Mouse (Mus musculus) NIH3T3 (cell line): ENCODE data around the gene Tmem273.

Experiments
- DNase-seq: peaks from one replicate; pipeline ENCODE4 v3.0.0-alpha.2; 2012; ENCODE audit warnings: low read depth

Gene Tmem273

DNA sequence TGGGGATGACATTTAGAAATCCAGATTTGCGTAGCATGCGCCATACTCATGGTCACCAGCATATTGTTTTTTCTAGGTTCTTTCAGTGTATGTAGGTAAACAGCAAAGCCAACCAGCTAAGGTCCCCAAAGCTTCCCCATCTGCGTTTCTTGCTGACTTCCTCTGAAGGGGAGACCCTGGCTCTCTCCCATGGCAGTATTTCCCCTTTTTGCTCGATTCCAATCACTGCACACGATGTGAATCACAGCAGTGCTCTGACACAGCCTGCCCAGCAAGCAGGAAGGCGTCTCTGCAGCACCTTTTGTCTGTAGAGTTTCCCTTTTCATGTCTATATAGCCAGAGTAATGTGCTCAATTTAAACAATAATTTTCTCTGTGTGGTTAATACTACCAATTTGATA is 26.7 kb downstream of the Tmem273 start:
- no peak for DNase-seq

DNA sequence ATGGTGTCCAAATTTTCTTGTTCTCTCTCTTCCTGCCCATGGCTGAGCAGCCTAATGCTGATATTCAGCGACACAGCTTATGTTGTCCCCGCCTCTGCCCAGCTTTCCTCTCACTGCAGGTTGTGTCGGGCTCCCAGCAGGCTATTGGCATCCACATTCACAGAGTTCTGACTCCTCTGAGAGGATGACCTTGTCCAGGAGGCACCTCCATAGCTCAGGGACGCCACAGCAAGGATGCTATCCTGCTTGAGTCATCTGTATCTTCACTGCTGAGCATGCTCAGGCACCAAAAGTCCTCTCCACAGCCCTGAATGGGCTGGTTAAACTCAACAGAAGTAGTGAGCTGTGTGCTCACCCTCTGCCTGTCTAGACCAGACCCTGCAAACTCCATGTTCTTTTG is 29.2 kb downstream of the Tmem273 start:
- no peak for DNase-seq

DNA sequence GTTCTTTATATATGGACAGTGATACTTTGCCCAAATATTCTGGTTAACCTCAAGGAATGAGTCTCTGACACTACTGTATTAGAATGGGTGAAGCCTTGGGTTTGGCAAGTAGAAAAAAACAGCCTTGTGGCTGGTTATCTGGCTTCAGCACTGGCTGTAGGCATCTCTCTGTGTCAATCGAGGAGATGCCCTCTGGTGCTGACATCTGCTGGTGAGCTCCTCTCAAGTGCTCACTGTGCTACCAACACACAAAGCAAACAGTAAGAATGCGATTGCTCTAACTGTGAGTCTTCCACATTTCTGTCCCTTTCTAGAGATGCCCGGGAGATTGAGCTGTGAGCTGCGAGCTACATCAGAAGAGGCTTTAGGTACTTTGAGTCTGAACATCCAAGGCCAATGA is 30.8 kb downstream of the Tmem273 start:
- DNase-seq, result no peak

DNA sequence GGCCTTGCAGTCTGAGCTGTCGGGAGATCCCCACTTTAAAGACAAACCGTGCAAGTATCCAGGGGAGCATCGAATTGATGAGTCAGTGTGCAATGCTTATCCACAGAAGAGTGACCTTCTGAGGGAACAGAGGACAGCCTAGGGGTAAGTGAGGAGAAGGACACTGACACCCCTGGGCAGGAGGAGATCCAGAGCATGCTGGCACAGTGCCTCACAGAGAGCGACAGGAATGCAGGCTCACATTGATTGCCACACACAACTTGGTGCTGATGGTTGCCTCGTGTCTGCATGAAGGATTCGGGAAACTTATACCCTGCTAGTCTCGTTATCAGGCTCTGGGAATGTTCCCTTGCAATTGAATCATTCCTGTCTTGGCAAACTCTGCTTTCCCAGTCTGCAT is 31.5 kb downstream of the Tmem273 start:
- no peak for DNase-seq

DNA sequence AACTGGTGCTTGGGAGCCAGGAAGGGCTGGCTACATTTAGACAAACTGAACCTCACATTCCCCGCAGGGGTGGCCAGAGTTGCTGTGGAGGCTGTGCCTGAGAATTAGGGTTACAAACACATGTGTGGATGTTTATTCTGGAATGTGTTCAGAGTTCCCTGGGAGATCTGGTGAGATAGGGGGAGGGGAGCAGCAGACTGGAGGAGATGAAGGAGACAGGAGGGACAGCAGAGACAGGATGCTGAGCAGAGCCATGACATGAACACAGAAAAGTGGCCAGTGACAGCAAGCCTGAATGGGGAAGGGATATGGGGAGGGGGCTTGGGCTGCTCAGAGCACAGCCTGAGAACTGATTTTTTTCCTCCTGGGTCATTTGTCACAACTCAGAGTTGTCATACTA is 33.5 kb downstream of the Tmem273 start:
- no peak for DNase-seq

DNA sequence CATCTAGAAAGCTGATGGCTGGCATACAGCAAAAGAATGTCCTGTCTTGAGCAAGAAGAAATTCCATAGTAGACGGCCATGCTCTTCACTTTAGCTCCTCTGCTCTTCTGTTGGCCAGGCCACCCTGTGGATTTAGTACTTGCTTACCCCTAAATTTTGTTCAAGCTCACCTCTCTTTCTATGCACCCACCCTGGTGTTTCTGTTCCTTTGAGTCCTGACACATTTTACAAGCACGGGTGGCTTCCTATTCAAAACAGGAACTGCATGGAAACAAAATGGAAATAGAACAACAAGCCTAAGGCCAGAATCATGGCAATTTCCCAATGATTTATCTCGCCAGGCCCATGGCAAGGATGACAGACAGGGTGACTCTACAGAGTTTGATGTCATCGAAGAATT is 37.0 kb downstream of the Tmem273 start:
- no peak for DNase-seq

DNA sequence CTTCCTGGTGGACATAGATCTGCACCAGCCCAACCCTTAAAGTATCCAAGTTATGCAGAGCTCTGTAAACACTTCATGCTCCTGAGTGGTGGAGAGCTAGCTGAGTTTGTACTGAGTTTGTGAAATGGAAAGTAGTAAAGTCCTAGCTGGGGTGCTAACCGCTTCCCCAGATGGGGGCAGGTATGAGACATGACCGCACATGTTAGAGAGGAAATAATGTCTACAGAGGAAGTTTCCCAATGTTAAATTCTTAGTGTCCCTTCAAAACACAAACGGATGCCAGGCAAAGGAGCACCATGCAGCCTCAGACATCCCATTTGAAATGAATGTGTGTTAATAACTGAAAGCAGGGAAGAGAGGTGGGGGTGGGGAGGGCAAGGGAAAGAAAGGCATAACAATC is 38.1 kb downstream of the Tmem273 start:
- no peak for DNase-seq

DNA sequence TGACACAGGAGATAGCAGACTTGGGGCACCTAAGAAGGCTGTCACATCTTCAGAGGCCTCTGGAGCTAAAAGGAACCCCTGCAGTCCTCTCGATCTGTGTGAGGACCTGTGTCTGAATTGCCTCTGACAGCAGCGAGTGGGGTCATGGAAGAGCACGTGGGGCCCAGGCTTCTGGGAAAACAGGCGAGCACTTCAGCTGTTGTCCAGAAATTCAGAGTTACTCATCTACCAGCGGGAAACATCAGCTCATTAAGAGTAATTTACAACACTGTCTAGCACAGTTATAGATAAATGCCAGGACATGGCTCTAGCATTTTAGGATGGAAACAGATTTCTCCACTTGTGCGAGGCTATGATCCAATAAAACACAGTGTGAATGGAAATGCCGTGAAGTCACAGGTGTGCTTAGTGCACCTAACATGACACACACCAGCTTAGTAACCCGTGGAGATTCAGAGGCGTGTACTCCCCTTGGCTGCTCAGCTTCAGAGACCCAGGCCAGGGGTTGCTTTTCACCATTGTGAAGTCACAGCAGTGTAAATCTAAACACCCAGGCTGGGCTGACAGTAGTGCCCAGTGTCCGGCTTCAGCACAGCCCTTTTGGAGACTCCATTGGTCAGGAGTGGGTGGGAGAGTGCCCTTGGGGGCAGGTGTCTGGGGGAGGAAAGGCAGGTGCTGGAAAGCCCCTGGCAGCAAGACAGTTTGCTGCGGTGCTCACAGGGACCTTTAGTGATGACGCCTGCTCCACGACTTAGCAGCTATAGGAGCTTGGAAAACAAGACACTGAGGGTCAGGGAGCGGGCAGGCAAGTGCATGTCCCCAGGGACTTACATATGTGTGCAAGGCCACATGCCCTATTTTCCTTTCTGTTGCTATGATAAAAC is 38.7 kb downstream of the Tmem273 start:
- no peak for DNase-seq

DNA sequence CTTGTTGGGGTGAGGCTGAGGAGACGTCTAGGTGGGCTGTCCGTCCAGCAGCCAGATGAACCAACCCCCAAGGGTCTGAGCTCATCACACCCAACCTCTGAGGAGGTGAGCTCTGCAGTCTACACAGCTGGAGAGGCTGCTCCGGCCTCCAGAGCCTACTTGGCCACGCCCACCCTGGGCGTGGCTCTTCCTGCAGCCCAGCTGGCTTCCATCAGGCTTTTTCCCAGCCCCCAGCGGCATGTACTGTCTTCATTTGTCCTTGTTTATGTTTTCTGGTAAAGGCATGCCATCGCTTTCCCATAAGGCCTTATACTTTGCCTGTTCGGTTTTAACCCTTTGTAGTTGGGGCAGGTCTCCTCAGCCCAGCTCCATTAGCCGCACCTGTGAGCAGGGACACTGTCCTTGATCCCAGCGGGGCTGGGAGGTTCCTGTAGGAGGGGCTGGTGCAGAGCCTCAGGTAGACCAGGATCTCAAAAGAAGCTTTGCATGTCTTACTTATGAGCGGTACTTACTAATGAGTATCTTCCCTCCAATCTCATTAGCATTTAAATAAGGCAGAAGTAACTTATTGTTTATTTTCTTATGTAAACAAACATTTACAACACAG is 39.8 kb downstream of the Tmem273 start:
- DNase-seq, result peak; percentile 29

DNA sequence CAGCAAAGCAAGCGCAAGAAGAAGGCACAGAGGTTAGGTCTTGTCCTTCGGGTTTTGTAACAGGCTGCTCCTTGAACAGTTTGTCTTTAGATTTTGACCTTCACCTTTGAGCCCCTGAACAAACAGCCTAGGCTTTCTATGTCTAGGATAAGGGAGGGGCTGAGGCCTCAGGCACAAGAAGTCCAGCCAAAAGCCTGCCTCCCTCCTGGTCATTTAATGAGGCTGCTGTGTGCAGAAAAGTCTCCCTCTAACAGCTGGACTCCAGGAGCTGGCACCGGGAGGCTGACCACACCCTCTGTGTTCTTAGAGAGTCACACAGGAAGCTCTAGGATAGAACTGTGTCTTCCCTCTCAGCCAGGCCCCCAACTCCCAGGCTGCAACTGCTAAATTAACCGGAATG is 41.4 kb downstream of the Tmem273 start:
- no peak for DNase-seq

DNA sequence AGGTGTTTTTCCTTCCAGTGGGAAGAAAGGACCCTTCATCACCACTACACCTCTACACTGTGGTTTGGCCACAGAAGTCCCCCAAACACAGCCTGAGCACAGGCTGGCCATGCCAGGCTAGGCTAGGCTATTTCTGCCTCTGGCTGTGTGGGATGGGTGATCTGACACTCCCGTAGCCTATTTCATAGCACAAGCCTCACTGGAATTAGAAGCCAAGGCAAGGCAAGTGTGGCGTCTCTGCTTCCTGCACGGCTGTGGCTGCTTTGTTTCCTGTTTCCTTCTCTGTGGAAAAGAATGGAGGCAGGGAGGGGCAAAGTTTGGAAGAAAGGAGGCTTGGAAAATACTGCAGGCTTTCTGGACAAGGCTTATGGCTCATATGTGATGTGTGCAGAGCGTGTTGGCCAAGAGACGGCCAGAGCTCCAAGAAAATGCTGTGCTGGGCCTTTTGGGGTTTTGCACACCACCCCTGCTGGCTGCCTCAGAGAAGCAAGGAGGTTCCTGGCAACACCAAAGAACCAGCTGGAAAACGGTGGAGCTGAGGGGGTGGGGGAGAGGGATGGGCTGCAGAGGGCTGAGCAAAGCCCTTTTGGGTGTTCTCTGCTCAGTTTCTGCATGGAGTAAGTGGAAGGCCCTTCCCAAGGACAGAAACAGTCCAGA is 42.4 kb downstream of the Tmem273 start:
- DNase-seq, result no peak

DNA sequence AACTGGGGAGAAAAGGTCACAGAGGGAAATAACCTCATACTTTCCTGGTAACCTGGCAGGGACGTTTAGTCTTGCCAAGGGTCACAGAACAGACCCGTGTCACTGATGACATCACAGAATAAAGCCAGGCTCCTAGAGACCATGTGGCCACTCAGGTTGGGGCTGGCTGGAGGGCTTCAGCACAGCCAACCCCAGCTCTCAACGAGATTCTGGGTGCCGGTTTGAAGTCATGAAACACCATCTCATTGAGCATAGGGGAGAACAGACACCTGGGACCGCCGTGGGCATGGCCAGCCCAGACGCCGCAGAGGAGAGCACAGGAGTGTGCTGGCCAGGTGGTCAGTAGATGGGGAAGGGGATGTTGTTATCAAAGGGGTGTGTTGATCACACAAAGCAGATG is 48.1 kb downstream of the Tmem273 start, which contains the start of gene Fam170b:
Gene Fam170b (plus strand): TSS at position 116 of the 400 bp plus-strand sequence.
- no peak for DNase-seq

DNA sequence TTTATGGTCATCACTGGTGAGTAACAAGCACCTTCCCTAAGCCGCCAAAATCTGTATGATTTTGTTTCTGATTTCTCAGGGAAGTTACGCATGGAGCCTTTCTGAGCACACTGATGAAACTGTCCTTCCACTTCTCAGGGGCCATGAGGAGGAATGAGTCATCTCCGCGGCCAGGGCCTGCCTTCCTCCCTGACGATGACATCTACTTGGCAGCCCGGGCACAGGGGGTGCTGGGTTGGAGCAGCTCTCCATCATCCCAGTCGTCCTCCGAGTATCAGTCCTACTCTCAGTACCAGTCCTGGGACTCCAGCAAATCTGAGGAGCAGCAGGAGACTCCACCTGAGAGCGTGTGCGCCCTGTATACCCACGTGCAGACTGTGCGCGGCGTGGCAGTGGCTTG is 49.4 kb downstream of the Tmem273 start:
- DNase-seq, result no peak

DNA sequence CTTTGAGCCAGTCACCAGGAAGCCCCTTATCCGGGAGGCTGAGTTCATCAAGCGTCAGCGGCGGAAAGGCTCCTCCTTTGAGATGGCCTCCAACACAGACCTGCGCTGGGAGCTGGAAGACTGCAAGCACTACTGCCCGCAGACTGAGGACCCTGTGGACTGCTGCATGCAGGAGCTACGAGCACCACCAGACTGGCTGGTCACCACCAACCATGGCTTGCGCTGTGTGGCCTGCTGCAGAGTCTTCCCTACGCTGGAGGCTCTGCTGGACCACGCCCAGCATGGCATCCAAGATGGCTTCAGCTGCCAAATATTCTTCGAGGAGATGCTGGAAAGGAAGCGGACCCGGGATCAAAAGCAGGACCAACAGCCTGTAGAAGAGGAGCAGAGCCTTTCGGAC is 49.8 kb downstream of the Tmem273 start:
- DNase-seq, result no peak

DNA sequence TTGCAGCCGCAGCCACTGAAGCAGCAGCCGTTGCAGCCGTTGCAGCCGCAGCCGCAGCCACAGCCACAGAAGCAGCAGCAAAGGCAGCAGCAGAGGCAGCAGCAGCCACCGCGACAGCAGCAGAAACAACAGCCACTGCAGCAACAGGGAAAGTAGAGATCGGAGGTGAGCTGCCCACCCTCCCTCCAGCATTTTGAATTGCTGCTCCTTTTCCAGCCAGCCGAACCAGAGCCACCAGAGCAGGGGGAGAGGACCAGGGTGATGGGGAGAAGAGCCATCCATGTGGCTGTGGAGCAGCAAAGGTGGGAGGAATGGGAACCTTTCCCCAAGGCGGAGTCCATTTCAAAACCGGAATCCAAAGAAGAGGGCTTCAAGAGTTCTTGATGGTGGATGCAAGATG is 50.4 kb downstream of the Tmem273 start:
- DNase-seq, result no peak

DNA sequence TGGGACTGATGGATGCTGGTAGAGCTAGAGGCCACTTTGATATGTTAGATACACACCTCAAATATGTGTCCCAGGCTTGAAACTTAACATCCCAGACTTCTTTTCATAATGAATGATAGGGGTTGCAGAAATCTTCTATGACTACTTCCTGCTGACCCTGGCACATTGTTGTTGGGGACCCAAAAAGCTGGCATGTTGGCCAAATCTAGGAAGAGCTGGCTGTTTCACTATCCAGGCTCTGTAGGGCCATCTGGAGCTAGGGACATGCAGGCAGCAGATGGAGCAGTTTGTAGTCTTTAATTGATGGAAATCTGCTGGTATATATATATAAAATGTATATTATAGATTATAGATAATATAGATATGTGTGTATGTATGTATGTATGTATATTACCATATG is 56.3 kb downstream of the Tmem273 start:
- no peak for DNase-seq

DNA sequence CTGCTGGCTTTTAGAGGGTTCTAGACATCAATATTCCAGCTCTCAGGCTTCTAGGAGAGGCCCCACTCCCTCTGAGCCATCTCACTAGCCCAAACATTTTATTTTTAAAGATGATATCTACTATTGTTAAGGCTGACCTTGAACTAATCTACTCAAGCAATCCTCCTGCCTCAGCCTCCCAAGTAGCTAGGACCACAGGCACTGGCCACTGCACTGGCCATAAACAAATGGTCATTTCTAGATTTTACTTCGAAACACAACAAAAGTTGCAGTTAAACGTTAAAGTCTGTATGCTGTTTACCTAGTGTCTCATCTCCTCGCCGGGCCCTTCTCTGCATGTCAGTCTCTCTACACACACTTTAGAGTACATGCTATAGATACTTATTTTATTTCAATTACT is 68.3 kb downstream of the Tmem273 start:
- DNase-seq, result no peak

DNA sequence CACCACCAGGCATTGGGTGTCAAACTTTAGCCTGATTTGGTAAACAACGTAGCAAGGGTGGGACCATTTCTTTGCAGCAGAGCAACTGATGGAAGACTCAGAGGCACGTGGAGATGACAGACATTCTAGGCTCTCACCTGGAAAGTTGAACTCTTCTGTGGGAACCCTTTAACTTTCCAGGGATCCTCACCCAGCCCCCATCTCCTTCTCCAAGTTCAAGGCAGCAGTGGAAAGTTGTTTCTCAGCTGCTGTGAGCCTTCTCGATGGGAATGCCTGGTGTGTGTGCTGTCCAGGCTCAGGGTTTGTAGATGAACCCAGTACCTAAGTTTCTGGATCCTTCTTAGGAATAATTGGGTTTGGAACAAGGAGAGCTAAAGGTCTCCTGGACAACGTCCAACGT is 70.5 kb downstream of the Tmem273 start:
- DNase-seq, result no peak

DNA sequence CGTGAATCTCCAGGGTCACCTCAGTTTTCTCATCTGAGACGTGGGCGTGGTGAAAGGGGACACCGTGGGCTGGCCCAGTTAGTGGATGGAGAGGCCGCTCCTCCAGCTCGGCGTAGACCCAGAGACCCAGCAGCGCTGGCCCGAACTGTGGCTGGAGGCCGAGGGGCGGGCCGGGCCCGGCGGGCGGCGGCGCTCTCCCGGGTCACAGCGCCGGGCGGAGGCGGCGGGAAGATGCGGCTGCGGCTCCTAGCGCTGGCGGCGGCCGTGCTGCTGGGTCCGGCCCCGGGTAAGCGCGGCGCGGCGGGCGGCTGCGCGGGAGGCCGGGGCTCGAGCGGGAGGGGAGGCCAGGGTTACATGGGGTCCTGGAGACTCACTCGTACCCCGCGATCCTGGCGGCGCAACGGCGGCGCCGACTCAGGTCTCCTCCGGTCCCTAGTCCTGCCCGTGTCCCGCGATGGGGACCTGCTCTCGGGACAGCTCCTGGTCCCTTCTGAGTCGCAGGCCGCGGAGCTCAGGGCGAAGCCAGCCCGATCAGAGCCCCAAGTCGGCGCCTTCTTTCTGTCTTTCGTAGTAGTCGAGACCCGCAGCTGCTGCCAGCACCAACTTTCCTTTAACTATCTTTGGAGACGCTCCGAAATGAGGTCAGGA is 71.0 kb downstream of the Tmem273 start, which contains the start of gene Vstm4:
Gene Vstm4 (plus strand): TSS at position 76 of the 648 bp plus-strand sequence.
- DNase-seq, result no peak

DNA sequence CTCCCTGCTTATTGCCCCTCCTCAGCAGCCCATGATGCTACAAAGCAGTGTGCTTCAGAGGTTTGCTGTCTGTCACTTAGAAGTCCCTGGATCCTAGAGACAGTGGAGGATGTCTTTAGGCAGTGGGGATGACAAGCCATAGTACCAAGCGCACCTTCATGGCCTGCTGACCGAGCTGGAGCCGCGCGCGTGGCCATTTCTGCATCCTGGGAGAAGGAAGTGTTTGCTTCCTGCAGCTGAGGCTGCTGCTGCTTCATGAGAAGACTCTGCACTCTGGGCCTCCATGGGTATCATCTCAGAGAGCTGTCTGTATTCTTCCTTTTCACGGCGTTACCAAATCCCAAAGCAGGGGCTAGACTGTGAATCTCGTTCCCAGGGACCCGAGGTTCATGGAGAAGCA is 72.6 kb downstream of the Tmem273 start:
- DNase-seq, result no peak

DNA sequence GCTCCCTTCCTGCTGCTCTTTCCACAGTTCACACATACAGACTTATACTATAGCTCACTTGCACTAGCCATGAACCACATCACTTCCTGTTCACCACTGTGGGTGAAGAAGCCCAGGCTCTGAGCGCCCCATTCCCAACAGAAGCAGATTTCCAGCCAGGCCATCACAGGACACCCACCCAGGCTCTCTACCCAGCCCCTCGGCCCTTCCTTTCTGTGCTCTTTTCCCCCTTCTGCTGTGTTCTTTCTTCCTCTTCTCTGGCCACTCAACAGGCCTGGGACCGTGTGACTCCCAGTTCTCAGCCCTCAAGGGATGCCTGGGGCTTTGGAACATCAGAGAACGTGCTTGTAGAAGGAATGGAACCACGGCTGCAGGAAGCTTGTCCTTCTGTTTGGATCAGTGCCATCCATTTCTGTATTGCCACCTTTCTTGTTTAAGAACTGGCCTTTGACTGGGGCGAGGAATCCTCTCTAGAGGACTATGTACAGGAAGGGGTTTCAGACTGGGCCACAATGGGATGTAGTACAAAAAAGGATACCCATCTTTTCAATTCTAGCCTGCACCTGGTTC is 73.3 kb downstream of the Tmem273 start:
- no peak for DNase-seq
